Mouse (Mus musculus): ENCODE measurements around the gene Xpr1. TPM values are rescaled to one million over a fixed set of nuclear protein-coding genes. Genes with fewer than 3 reads are reported as not detected.

The Xpr1 gene
- polyA plus RNA-seq (2012; ENCODE audit: insufficient read depth, insufficient read length, missing spikeins), result 36.4 and 43.9 TPM in 2 replicates

DNA sequence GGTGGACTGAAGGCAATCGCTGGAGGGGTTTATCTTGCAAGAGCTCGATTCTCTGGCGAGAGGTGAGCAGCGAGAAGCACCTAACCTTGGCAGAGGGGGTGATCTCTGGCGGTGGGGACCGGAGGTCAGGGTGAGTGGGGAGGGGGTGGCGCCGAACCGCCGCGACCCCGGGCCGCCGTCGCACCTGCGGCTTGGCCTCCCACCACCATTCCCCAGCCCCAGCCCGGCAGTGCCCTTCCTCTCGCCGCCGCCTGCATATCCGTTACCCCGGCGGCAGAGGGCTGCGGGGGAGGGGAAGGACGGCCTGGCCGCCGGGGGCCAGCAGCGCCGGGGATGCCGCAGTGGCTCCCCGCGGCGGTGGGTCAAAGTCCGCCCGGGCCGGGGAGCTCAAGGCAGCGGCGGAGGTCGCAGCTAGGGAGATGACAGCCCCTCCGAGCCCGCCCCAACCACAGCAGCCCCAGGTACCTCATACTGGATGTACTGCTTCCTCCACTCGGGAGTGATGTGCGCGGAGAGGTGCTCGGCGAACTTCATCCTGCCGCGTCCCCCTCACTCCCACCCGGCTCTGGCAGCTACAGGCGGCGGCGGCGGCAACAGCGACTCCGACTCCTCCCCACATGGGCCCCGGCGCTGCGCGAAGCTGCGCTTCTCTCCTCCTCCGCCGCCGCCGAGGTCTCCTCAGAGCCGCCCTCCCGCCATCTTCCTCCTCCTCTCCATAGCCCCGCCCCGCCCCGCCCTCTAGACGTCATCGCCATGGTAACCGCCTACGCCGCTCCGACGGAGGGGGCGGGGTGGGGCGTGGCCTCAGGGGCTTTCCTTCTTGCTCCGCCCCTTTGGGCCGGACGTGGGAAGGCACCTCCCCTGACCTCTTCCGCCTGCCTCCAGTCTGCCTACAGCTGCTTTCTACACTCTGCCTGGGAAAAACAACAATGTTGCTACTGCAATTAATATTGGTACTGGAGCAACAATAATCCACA lies at the start of gene Xpr1:
Xpr1 (minus strand) TSS at position 715 of the 977 bp plus-strand sequence.
- TF ChIP-seq CTCF (IDR thresholded peaks at IDR 0.05; ENCODE audit: low read depth, low read length), result no peak
- no peak for TF ChIP-seq POLR2A (IDR thresholded peaks at IDR 0.05; ENCODE audit: borderline replicate concordance, low read depth, low read length)
- Histone ChIP-seq H3K4me1 (ENCODE audit: control insufficient read depth, insufficient read depth, low read length) (peaks cover 18% of the 10 kb centered on the region), H3K27ac (ENCODE audit: insufficient read depth, low read depth, low read length) (peak within 1 kb of the TSS; percentile 51), H3K4me3 (ENCODE audit: insufficient read depth, low read length) (peak within 1 kb of the TSS; percentile 82)

DNA sequence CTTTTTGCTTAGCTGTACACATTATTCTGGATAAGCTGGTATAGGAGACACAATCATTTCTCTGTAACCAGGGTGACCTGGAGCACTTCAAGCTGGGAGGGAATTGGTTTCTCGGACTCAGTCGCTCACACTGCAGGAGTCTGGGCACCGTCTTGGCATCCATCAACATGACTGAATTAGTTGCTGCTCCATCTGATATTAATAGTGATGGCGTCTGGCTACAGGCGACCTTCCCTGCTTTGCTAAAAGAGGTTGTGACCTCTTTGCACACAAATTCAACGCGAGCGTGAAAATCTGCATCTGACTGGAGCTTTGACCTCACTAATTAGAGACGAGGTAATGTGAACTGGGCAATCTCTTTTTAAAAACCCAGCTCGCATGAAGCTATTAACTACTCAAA lies 46.2 kb upstream of the Xpr1 start:
- no peak overlapping the region for H3K27ac ChIP-seq (ENCODE audit: insufficient read depth, low read depth, low read length)
- H3K4me3 ChIP-seq (ENCODE audit: insufficient read depth, low read length), result no peak overlapping the region
- peaks cover 2% of the 10 kb centered on the region; the same call in 1 of the 2 replicates for H3K4me1 ChIP-seq (ENCODE audit: control insufficient read depth, insufficient read depth, low read length)
- no peak for TF ChIP-seq POLR2A (IDR thresholded peaks at IDR 0.05; ENCODE audit: borderline replicate concordance, low read depth, low read length)
- TF ChIP-seq CTCF (IDR thresholded peaks at IDR 0.05; ENCODE audit: low read depth, low read length), result no peak

DNA sequence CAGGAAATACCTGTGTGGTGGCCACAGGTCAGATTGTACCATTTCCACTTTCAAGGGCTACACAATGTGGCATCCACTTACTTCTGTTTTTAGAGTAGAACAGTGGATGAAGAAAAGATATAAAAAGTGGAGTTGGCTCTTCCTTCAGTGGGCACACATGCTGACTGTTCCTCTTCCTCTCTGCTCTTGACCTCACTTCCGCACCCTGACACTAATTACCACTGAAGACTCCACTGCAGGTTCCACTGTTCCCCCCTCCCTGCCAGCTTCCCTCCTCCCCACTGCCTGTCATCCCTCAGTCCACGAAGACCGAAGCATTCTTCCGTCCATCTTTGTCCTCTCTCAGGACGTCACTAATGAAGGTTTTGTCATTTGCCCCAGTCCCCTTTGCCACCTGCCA lies 45.4 kb upstream of the Xpr1 start:
- Histone ChIP-seq H3K27ac (ENCODE audit: insufficient read depth, low read depth, low read length) (no peak overlapping the region), H3K4me1 (ENCODE audit: control insufficient read depth, insufficient read depth, low read length) (peaks cover 2% of the 10 kb centered on the region; the same call in 1 of the 2 replicates), H3K4me3 (ENCODE audit: insufficient read depth, low read length) (no peak overlapping the region)
- TF ChIP-seq CTCF (IDR thresholded peaks at IDR 0.05; ENCODE audit: low read depth, low read length), result no peak
- no peak for TF ChIP-seq POLR2A (IDR thresholded peaks at IDR 0.05; ENCODE audit: borderline replicate concordance, low read depth, low read length)

DNA sequence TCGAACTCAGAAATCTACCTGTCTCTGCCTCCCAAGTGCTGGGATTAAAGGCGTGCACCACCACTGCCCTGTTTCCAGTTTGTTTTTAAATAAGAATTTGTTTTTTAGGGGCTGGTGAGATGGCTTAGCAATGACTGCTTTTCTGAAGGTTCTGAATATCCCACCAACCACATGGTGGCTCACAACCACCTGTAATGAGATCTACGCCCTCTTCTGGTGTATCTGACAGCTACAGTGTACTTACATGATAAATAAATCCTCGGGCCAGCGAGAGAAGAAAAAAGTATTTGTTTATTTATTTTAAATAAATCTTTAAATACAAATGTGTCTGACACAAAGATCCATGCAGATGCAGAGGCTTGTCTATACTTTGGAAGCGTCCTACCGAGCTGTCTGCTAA lies 40.3 kb upstream of the Xpr1 start:
- TF ChIP-seq POLR2A (IDR thresholded peaks at IDR 0.05; ENCODE audit: borderline replicate concordance, low read depth, low read length) (no peak), CTCF (IDR thresholded peaks at IDR 0.05; ENCODE audit: low read depth, low read length) (no peak)
- Histone ChIP-seq H3K4me3 (ENCODE audit: insufficient read depth, low read length) (no peak overlapping the region), H3K4me1 (ENCODE audit: control insufficient read depth, insufficient read depth, low read length) (peaks cover 2% of the 10 kb centered on the region; the same call in 1 of the 2 replicates), H3K27ac (ENCODE audit: insufficient read depth, low read depth, low read length) (no peak overlapping the region)

DNA sequence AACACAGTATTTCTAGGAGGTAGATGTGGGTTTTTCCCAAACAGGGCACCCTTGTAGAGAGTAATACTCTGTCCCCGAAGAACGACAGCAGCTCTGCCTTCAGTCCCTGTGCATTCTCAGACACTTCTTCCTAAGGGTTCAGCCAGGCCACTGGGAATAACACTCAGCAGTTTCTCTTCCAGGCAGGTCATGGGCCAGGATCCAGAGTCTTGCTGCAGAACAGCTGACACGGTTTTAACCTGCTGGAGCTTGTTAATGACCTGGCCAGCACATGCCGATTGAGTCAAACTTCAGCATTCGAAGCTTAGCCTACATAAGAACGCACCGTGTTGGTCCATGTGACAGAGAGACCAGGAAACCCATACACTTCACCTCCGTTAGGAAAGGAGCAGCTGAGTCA lies 36.0 kb upstream of the Xpr1 start:
- TF ChIP-seq CTCF (IDR thresholded peaks at IDR 0.05; ENCODE audit: low read depth, low read length) (no peak), POLR2A (IDR thresholded peaks at IDR 0.05; ENCODE audit: borderline replicate concordance, low read depth, low read length) (no peak)
- H3K4me1 ChIP-seq (ENCODE audit: control insufficient read depth, insufficient read depth, low read length), result no peaks in the 10 kb centered on the region

DNA sequence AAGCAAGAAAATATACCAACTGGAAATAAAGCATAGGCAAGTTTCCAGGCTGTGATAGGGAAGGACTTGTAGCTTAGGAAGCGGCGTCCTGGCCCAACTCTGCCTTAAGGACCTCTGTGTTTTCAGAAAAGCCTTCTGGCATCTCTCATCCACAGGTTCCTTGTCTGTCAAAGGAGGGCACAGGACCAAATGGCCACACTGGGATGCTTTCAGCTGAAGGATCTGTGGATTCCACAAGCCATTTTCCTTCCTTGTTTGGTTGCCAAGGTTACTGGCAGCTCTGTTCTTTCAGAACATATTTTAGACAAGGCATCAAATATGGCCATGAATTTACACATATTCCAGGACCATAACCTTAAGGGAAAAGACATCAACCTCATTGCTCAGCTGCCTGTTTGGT lies 31.7 kb upstream of the Xpr1 start:
- H3K27ac ChIP-seq (ENCODE audit: insufficient read depth, low read depth, low read length), result no peak overlapping the region
- no peak overlapping the region for H3K4me3 ChIP-seq (ENCODE audit: insufficient read depth, low read length)
- H3K4me1 ChIP-seq (ENCODE audit: control insufficient read depth, insufficient read depth, low read length), result peaks cover 7% of the 10 kb centered on the region; the same call in 1 of the 2 replicates
- no peak for TF ChIP-seq POLR2A (IDR thresholded peaks at IDR 0.05; ENCODE audit: borderline replicate concordance, low read depth, low read length)
- TF ChIP-seq CTCF (IDR thresholded peaks at IDR 0.05; ENCODE audit: low read depth, low read length), result no peak

More for the DNA sequence above, 36.0 kb upstream of the Xpr1 start:
- Histone ChIP-seq H3K4me3 (ENCODE audit: insufficient read depth, low read length) (no peak overlapping the region), H3K27ac (ENCODE audit: insufficient read depth, low read depth, low read length) (no peak overlapping the region)

DNA sequence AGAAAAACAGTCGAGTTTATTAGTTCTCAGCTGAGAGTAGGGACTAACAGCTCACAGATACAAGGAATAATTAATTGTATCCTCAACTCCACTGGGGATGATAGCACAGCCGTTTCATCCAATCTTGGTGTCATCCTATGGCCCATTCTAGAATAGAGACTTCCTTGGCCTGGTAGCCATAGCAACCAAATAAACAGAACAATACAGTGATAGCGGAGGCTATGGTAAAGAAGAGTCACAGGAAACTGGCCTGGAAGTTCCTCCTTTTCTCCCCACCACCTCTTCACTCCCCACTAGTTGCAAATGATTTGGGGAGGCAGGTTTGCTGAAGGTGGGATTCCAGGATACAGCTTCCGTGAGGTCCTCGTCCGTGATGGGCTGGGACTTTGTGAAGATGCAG lies 30.1 kb upstream of the Xpr1 start:
- TF ChIP-seq POLR2A (IDR thresholded peaks at IDR 0.05; ENCODE audit: borderline replicate concordance, low read depth, low read length) (no peak), CTCF (IDR thresholded peaks at IDR 0.05; ENCODE audit: low read depth, low read length) (no peak)
- Histone ChIP-seq H3K4me1 (ENCODE audit: control insufficient read depth, insufficient read depth, low read length) (peaks cover 9% of the 10 kb centered on the region; the same call in 1 of the 2 replicates), H3K27ac (ENCODE audit: insufficient read depth, low read depth, low read length) (no peak overlapping the region), H3K4me3 (ENCODE audit: insufficient read depth, low read length) (no peak overlapping the region)

DNA sequence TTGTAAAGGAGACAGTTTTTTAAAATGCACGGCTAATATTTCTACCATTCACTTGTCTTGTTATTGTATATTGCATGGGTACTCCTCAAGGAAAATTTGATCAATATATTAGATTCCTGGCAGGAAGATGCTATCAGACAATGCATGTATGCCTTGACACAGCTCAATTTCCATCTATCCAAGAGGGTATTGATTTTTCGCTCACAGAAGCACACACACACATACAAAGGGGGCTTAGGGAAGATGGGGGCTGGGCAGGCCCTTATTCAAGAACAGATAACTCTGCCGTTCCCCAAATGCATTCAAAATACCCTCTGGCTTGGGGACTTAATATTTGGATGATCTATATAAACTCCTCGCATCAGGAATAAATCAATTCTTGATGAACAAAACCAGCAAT lies 25.9 kb upstream of the Xpr1 start:
- TF ChIP-seq CTCF (IDR thresholded peaks at IDR 0.05; ENCODE audit: low read depth, low read length), result no peak
- no peak for TF ChIP-seq POLR2A (IDR thresholded peaks at IDR 0.05; ENCODE audit: borderline replicate concordance, low read depth, low read length)
- Histone ChIP-seq H3K4me1 (ENCODE audit: control insufficient read depth, insufficient read depth, low read length) (peaks cover 9% of the 10 kb centered on the region; the same call in 1 of the 2 replicates), H3K4me3 (ENCODE audit: insufficient read depth, low read length) (no peak overlapping the region), H3K27ac (ENCODE audit: insufficient read depth, low read depth, low read length) (no peak overlapping the region)

DNA sequence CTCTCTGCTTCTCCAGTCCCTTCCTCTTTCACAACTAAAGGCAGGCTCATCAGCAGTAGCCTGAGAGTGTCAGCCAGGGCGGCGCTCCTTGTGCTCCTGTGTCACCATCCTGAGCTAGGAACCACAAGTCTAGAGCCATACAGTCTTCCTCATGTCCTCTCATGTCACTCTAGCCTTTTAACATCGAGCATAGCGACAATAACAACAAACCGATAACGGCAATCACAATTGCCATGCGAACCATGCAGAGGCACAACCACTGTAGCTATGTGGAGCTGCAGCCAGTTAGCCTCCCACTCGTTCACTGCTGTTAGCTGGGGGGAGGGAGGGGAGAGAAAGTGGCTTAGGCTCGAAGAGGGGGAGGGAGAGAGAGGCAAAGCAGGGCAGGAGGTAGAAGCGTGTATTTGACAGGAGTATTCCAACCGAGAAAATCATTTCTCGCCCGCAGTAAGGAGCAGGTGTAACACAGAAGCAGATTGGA lies 25.3 kb upstream of the Xpr1 start:
- no peak overlapping the region for H3K27ac ChIP-seq (ENCODE audit: insufficient read depth, low read depth, low read length)
- no peak overlapping the region for H3K4me3 ChIP-seq (ENCODE audit: insufficient read depth, low read length)
- TF ChIP-seq POLR2A (IDR thresholded peaks at IDR 0.05; ENCODE audit: borderline replicate concordance, low read depth, low read length), result no peak
- no peak for TF ChIP-seq CTCF (IDR thresholded peaks at IDR 0.05; ENCODE audit: low read depth, low read length)
- H3K4me1 ChIP-seq (ENCODE audit: control insufficient read depth, insufficient read depth, low read length), result peaks cover 8% of the 10 kb centered on the region; the same call in 1 of the 2 replicates

DNA sequence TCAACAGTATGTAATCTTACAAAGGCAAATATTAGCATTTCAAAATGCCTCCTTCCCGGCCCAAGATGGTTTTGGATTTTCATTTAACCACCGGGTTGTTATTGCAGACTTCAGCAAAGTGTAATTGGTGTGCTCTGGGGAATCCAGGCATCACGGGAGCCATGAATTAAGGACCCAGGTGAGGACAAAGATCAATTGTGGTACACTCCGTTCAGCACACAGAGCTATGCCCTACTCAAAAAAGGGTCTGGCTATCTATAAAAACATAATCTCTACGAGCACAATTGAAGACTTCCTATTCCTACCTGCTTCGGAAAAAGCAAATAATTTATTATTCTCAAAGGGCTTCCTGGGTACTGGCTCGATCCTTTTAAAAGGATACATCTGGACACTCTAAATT lies 22.3 kb upstream of the Xpr1 start:
- Histone ChIP-seq H3K4me1 (ENCODE audit: control insufficient read depth, insufficient read depth, low read length) (0 out of 2 replicates have a peak, but pooled peaks cover 3% of the 10 kb centered on the region), H3K27ac (ENCODE audit: insufficient read depth, low read depth, low read length) (no peak overlapping the region), H3K4me3 (ENCODE audit: insufficient read depth, low read length) (no peak overlapping the region)
- TF ChIP-seq CTCF (IDR thresholded peaks at IDR 0.05; ENCODE audit: low read depth, low read length) (no peak), POLR2A (IDR thresholded peaks at IDR 0.05; ENCODE audit: borderline replicate concordance, low read depth, low read length) (no peak)

Measured in bone marrow macrophage, adult 2 months (primary cell).